Mouse (Mus musculus) MEL (cell line): ENCODE measurements at regions not wholly inside any gene's neighbourhood (a gene's known extent, or its start where the extent isn't known, plus 50 kb on each side); places are given as distances from the start of the nearest gene placed in this dataset.

Source experiments
- DNase-seq: peaks from one replicate; pipeline ENCODE4 v3.0.0; 2011; ENCODE audit warnings: low read depth, low spot score
- H3K27ac ChIP-seq: 2 replicates; pipeline ENCODE4 v1.5.1; 2012; ENCODE audit warnings: low read depth, mild to moderate bottlenecking, control low read depth, low read length, moderate library complexity; ENCODE audit not compliant: control insufficient read depth
- H3K27me3 ChIP-seq, 2 experiments: fragments of 150-350 bp in 1 of 2; sonication (generic) in 1 of 2; 2 replicates each; pipeline ENCODE4 v1.6.1; 2012; ENCODE audit warnings: low read length in 2 of 2, mild to moderate bottlenecking in 2 of 2, improper control_type of control experiment in 1 of 2, moderate library complexity in 1 of 2; ENCODE audit not compliant: insufficient read depth in 2 of 2, control insufficient read depth in 1 of 2
- H3K36me3 ChIP-seq, 2 experiments: 2 replicates each; pipeline ENCODE4 v1.6.1; 2012 to 2014; ENCODE audit warnings: low read length in 2 of 2, improper control_type of control experiment in 1 of 2, inconsistent platforms in 1 of 2, mild to moderate bottlenecking in 1 of 2; ENCODE audit not compliant: insufficient read depth in 2 of 2, control insufficient read depth in 1 of 2
- H3K4me1 ChIP-seq, 2 experiments: fragments of 150-350 bp in 1 of 2; sonication (generic) in 1 of 2; 2 replicates each; pipeline ENCODE4 v1.6.1; 2012; ENCODE audit warnings: low read length in 2 of 2, improper control_type of control experiment in 1 of 2, mild to moderate bottlenecking in 1 of 2; ENCODE audit not compliant: insufficient read depth in 2 of 2, control insufficient read depth in 1 of 2
- H3K4me3 ChIP-seq, 2 experiments: fragments of 150-350 bp in 1 of 2; sonication (generic) in 1 of 2; 2 replicates each; pipeline ENCODE4 v1.5.1; 2012; ENCODE audit warnings: low read depth in 2 of 2, low read length in 2 of 2, mild to moderate bottlenecking in 2 of 2, moderate library complexity in 2 of 2, control low read depth in 1 of 2, improper control_type of control experiment in 1 of 2; ENCODE audit not compliant: control insufficient read depth in 1 of 2, insufficient read depth in 1 of 2
- H3K79me2 ChIP-seq: 2 replicates; pipeline ENCODE4 v1.6.1; 2012; ENCODE audit warnings: mild to moderate bottlenecking, low read length, moderate library complexity; ENCODE audit not compliant: control insufficient read depth, poor library complexity, insufficient read depth
- H3K9ac ChIP-seq: 2 replicates; pipeline ENCODE4 v1.6.1; 2012; ENCODE audit warnings: low read depth, mild to moderate bottlenecking, control low read depth, low read length, moderate library complexity; ENCODE audit not compliant: control insufficient read depth, poor library complexity, severe bottlenecking
- H3K9me3 ChIP-seq: fragments of 150-350 bp; sonication (generic); replicated peaks from 2 replicates; pipeline ENCODE4 v1.6.1; 2012; ENCODE audit warnings: mild to moderate bottlenecking, low read length, improper control_type of control experiment, moderate library complexity; ENCODE audit not compliant: insufficient read depth
- CHD2 ChIP-seq: IDR thresholded peaks from 2 replicates; pipeline ENCODE4 v1.6.1; 2011; ENCODE audit warnings: low read length, improper control_type of control experiment
- E2F4 ChIP-seq: IDR thresholded peaks from 2 replicates; pipeline ENCODE4 v1.6.1; 2011; ENCODE audit warnings: low read depth, low read length, improper control_type of control experiment, borderline replicate concordance
- ELF1 ChIP-seq: IDR thresholded peaks from 2 replicates; pipeline ENCODE4 v1.6.1; 2014; ENCODE audit warnings: low read depth, mild to moderate bottlenecking, inconsistent platforms, low read length, improper control_type of control experiment, moderate library complexity
- EP300 ChIP-seq, 2 experiments: IDR thresholded peaks; 2 replicates each; pipeline ENCODE4 v1.6.1; 2011; ENCODE audit warnings: improper control_type of control experiment in 2 of 2, low read length in 2 of 2, low read depth in 1 of 2, mild to moderate bottlenecking in 1 of 2
- KAT2A ChIP-seq: conservative IDR thresholded peaks from 2 replicates; pipeline ENCODE4 v1.6.1; 2012; ENCODE audit warnings: low read depth, low read length, improper control_type of control experiment, inconsistent platforms
- MXI1 ChIP-seq: IDR thresholded peaks from 2 replicates; pipeline ENCODE4 v1.6.1; 2011; ENCODE audit warnings: mild to moderate bottlenecking, low read depth, low read length, improper control_type of control experiment
- MYB ChIP-seq: IDR thresholded peaks from 2 replicates; pipeline ENCODE4 v1.6.1; 2011; ENCODE audit warnings: mild to moderate bottlenecking, low read depth, low read length, improper control_type of control experiment
- NELFE ChIP-seq: IDR thresholded peaks from 2 replicates; pipeline ENCODE4 v1.6.1; 2011; ENCODE audit warnings: low read depth, low read length, improper control_type of control experiment
- POLR2A ChIP-seq, 2 experiments: IDR thresholded peaks; 2 replicates each; pipeline ENCODE4 v1.6.1; 2011 to 2012; ENCODE audit warnings: low read length in 2 of 2, mild to moderate bottlenecking in 2 of 2, control low read depth in 1 of 2, improper control_type of control experiment in 1 of 2, low read depth in 1 of 2, moderate library complexity in 1 of 2; ENCODE audit not compliant: control insufficient read depth in 1 of 2, insufficient read depth in 1 of 2, poor library complexity in 1 of 2
- POLR2AphosphoS5 ChIP-seq: IDR thresholded peaks from 2 replicates; pipeline ENCODE4 v1.6.1; 2012; ENCODE audit warnings: low read depth, borderline replicate concordance, mild to moderate bottlenecking, inconsistent platforms, low read length, moderate library complexity, mixed read lengths
- RCOR1 ChIP-seq: IDR thresholded peaks from 2 replicates; pipeline ENCODE4 v1.6.1; 2012; ENCODE audit warnings: low read depth, mild to moderate bottlenecking, inconsistent platforms, low read length, improper control_type of control experiment
- SMC3 ChIP-seq: IDR thresholded peaks from 2 replicates; pipeline ENCODE4 v1.6.1; 2011; ENCODE audit warnings: low read depth, low read length, improper control_type of control experiment
- TAL1 ChIP-seq: IDR thresholded peaks from 2 replicates; pipeline ENCODE4 v1.6.1; 2012; ENCODE audit warnings: mild to moderate bottlenecking, inconsistent platforms, low read length, moderate library complexity, mixed read lengths
- TCF12 ChIP-seq: IDR thresholded peaks from 2 replicates; pipeline ENCODE4 v1.6.1; 2014; ENCODE audit warnings: low read depth, mild to moderate bottlenecking, inconsistent platforms, low read length, improper control_type of control experiment, moderate library complexity
- UBTF ChIP-seq: IDR thresholded peaks from 2 replicates; pipeline ENCODE4 v1.6.1; 2012; ENCODE audit warnings: low read depth, mild to moderate bottlenecking, inconsistent platforms, low read length, improper control_type of control experiment, moderate library complexity, borderline replicate concordance; ENCODE audit not compliant: insufficient read depth
- USF2 ChIP-seq, 2 experiments: IDR thresholded peaks; 2 replicates each; pipeline ENCODE4 v1.6.1; 2011 to 2012; ENCODE audit warnings: improper control_type of control experiment in 2 of 2, low read length in 2 of 2, borderline replicate concordance in 1 of 2, inconsistent platforms in 1 of 2, low read depth in 1 of 2, mild to moderate bottlenecking in 1 of 2; ENCODE audit not compliant: insufficient read depth in 1 of 2
- ZKSCAN1 ChIP-seq: IDR thresholded peaks from 2 replicates; pipeline ENCODE4 v1.6.1; 2012; ENCODE audit warnings: low read depth, mild to moderate bottlenecking, inconsistent platforms, low read length, improper control_type of control experiment, moderate library complexity

DNA sequence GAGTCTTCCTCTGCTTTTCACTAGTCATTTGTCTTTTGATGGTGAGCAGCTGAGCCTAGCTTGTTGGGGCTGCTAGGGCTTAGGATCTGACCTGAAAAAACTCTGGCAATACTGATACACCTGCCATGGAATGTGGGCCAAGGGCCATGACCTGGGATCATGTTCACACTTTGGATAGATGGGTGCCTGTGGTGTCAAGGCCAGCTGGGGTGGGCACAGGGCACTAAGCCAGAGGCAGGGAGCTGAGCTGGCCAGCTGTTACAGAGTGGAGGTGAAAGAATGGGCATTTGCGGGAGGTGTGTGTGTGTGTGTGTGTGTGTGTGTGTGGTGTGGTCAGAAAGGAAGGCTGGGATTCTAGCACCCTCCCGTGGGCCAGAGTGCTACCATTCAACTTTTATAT is 105.6 kb upstream of the Auts2 start:
- no peak for TF ChIP-seq UBTF
- TF ChIP-seq POLR2AphosphoS5 = no peak
- TF ChIP-seq ZKSCAN1 = no peak
- no peak for TF ChIP-seq POLR2A (IDR thresholded peaks at IDR 0.05; ENCODE audit: control insufficient read depth in 1 of 2, insufficient read depth in 1 of 2, low read depth in 1 of 2, low read length in 2 of 2, poor library complexity in 1 of 2)
- no peak for TF ChIP-seq E2F4
- no peak overlapping the region for H3K4me3 ChIP-seq
- no peak for DNase-seq
- H3K27ac ChIP-seq = no peak overlapping the region
- H3K9ac ChIP-seq = no peak overlapping the region
- H3K36me3 ChIP-seq = no peaks in the 10 kb centered on the region
- H3K9me3 ChIP-seq = no peaks in the 10 kb centered on the region
- H3K79me2 ChIP-seq = no peaks in the 10 kb centered on the region
- no peaks in the 10 kb centered on the region for H3K4me1 ChIP-seq
- no peaks in the 10 kb centered on the region for H3K27me3 ChIP-seq

DNA sequence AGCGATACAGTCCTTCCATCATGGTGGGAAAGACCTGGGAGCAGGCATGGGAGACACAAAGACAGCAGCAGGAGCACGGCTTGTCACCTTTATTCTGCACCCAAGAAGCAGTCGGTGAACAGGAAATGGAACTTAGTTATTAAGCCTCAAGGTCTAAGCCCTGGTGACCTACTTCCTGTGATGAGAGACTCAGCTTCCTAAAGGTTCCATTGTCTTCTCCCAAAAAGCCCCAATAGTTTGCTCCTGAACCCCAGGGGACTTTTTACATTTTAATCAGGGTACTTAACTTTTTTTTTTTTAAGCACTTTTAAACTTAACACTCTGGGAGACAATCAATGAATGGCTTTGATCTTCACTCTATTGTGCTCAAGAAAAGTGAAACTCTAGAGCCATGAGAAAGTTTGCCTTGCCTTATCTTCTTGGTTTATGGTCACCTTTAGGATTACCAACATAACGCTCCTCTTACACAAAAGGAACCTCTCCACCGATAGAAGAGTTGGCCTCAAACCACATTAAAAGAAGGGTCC is 101.6 kb upstream of the Auts2 start:
- Histone ChIP-seq H3K27me3 (no peaks in the 10 kb centered on the region), H3K36me3 (no peaks in the 10 kb centered on the region), H3K27ac (no peak overlapping the region), H3K4me3 (no peak overlapping the region), H3K9me3 (no peaks in the 10 kb centered on the region)
- no peak for TF ChIP-seq TAL1
- no peak for TF ChIP-seq USF2 (IDR thresholded peaks at IDR 0.05; ENCODE audit: borderline replicate concordance in 1 of 2, insufficient read depth in 1 of 2, low read depth in 1 of 2, low read length in 2 of 2)
- no peak for TF ChIP-seq RCOR1
- no peak for TF ChIP-seq POLR2A (IDR thresholded peaks at IDR 0.05; ENCODE audit: control insufficient read depth in 1 of 2, insufficient read depth in 1 of 2, low read depth in 1 of 2, low read length in 2 of 2, poor library complexity in 1 of 2)
- TF ChIP-seq TCF12 = no peak
- TF ChIP-seq MXI1 = no peak
- TF ChIP-seq KAT2A = no peak
- no peak for TF ChIP-seq ZKSCAN1
- TF ChIP-seq POLR2AphosphoS5 = no peak
- TF ChIP-seq E2F4 = no peak
- TF ChIP-seq EP300 (IDR thresholded peaks at IDR 0.05; ENCODE audit: low read depth in 1 of 2, low read length in 2 of 2) = no peak
- no peak for TF ChIP-seq NELFE
- TF ChIP-seq CHD2 = no peak
- no peak for TF ChIP-seq ELF1
- TF ChIP-seq MYB = no peak
- no peak for TF ChIP-seq UBTF
- no peak for TF ChIP-seq SMC3
- TF ChIP-seq, all 39 proteins: peak for 0
- H3K4me1 ChIP-seq = no peaks in the 10 kb centered on the region
- no peak for DNase-seq
- H3K79me2 ChIP-seq = no peaks in the 10 kb centered on the region
- H3K9ac ChIP-seq = no peak overlapping the region
